Mouse (Mus musculus) myocyte (in vitro differentiated cells): ENCODE data around the gene Olfr552. TPM values are rescaled to one million over a fixed set of nuclear protein-coding genes. Genes with fewer than 3 reads are reported as not detected.

Experiments used
- H3K27me3 ChIP-seq: one replicate; pipeline ENCODE4 v1.6.1; 2011; ENCODE audit not compliant: control insufficient read depth, insufficient read depth, insufficient read length
- H3K36me3 ChIP-seq: one replicate; pipeline ENCODE4 v1.6.1; 2011; ENCODE audit not compliant: control insufficient read depth, insufficient read depth
- H3K4me2 ChIP-seq: one replicate; pipeline ENCODE4 v1.6.1; 2011; ENCODE audit warnings: low read depth, control low read depth
- H3K4me3 ChIP-seq: one replicate; pipeline ENCODE4 v1.5.1; 2011; ENCODE audit warnings: mild to moderate bottlenecking, control low read depth, moderate library complexity
- H3K79me2 ChIP-seq: one replicate; pipeline ENCODE4 v1.6.1; 2011; ENCODE audit not compliant: control insufficient read depth, insufficient read depth
- H3ac ChIP-seq: one replicate; pipeline ENCODE4 v1.6.1; 2011; ENCODE audit not compliant: control insufficient read depth, insufficient read length
- CEBPB ChIP-seq: IDR thresholded peaks from 2 replicates; pipeline ENCODE4 v1.6.1; 2011; ENCODE audit warnings: mild to moderate bottlenecking, moderate library complexity; ENCODE audit not compliant: poor library complexity, insufficient read depth, severe bottlenecking
- E2F4 ChIP-seq: IDR thresholded peaks from one replicate; pipeline ENCODE4 v1.6.1; 2011; ENCODE audit warnings: mild to moderate bottlenecking, control low read depth, moderate library complexity; ENCODE audit not compliant: insufficient read depth
- MAX ChIP-seq: IDR thresholded peaks from one replicate; pipeline ENCODE4 v1.6.1; 2011; ENCODE audit warnings: low read depth, mild to moderate bottlenecking, control low read depth
- MYOD1 ChIP-seq, 3 experiments: IDR thresholded peaks; one replicate each; pipeline ENCODE4 v1.6.1; 2011; ENCODE audit warnings: control low read depth in 2 of 3, low read depth in 2 of 3, mild to moderate bottlenecking in 2 of 3, moderate library complexity in 1 of 3; ENCODE audit not compliant: insufficient read length in 2 of 3, control insufficient read depth in 1 of 3
- MYOG ChIP-seq, 3 experiments: IDR thresholded peaks; one replicate each; pipeline ENCODE4 v1.6.1; 2011; ENCODE audit warnings: control low read depth in 2 of 3, low read depth in 2 of 3, mild to moderate bottlenecking in 2 of 3; ENCODE audit not compliant: insufficient read length in 2 of 3, control insufficient read depth in 1 of 3, insufficient read depth in 1 of 3
- POLR2A ChIP-seq: IDR thresholded peaks from one replicate; pipeline ENCODE4 v1.6.1; 2011; ENCODE audit warnings: low read depth, mild to moderate bottlenecking, control low read depth, moderate library complexity; ENCODE audit not compliant: insufficient read length
- POLR2AphosphoS2 ChIP-seq: IDR thresholded peaks from one replicate; pipeline ENCODE4 v1.6.1; 2011; ENCODE audit warnings: low read depth, control low read depth; ENCODE audit not compliant: insufficient read length
- REST ChIP-seq: IDR thresholded peaks from one replicate; pipeline ENCODE4 v1.6.1; 2011; ENCODE audit warnings: mild to moderate bottlenecking, control low read depth, moderate library complexity; ENCODE audit not compliant: insufficient read depth, insufficient read length
- SRF ChIP-seq: IDR thresholded peaks from one replicate; pipeline ENCODE4 v1.6.1; 2011; ENCODE audit warnings: low read depth; ENCODE audit not compliant: control insufficient read depth, insufficient read length
- TCF12 ChIP-seq: IDR thresholded peaks from one replicate; pipeline ENCODE4 v1.6.1; 2011; ENCODE audit warnings: mild to moderate bottlenecking, control low read depth; ENCODE audit not compliant: poor library complexity, insufficient read depth, severe bottlenecking
- TCF3 ChIP-seq: IDR thresholded peaks from one replicate; pipeline ENCODE4 v1.6.1; 2011; ENCODE audit warnings: low read depth, control low read depth; ENCODE audit not compliant: insufficient read length
- USF1 ChIP-seq: IDR thresholded peaks from one replicate; pipeline ENCODE4 v1.6.1; 2011; ENCODE audit warnings: low read depth, mild to moderate bottlenecking, control low read depth, moderate library complexity
- polyA plus RNA-seq: library from polyadenylated mRNA; unstranded; fragments of >200 nt; fragmentation: generic; extraction: Trizol; gene quantifications from one replicate; pipeline ENCODE4 v1.2.1, GENCODE M21; 2012; ENCODE audit warnings: missing spikeins

Olfr552 gene
- polyA plus RNA-seq, result not detected

GRCm38 (mm10) chr7:102597378-102598031 lies at the start of gene Olfr552:
Gene Olfr552, plus strand, starts transcription at chr7:102597770.
- Histone ChIP-seq H3K4me2 (no peak within 1 kb of the TSS), H3K36me3 (no peaks in the 10 kb centered on the region), H3ac (no peak within 1 kb of the TSS), H3K27me3 (no peaks in the 10 kb centered on the region), H3K4me3 (no peak within 1 kb of the TSS), H3K79me2 (no peaks in the 10 kb centered on the region)
- TF ChIP-seq USF1 (no peak), TCF3 (no peak), TCF12 (no peak), REST (no peak), MAX (no peak), MYOG (IDR thresholded peaks at IDR 0.05; ENCODE audit: control insufficient read depth in 1 of 3, insufficient read depth in 1 of 3, insufficient read length in 2 of 3, low read depth in 2 of 3) (no peak), POLR2A (no peak), MYOD1 (IDR thresholded peaks at IDR 0.05; ENCODE audit: control insufficient read depth in 1 of 3, insufficient read length in 2 of 3, low read depth in 2 of 3) (no peak), E2F4 (no peak), CEBPB (no peak), POLR2AphosphoS2 (no peak), SRF (no peak)

DNA sequence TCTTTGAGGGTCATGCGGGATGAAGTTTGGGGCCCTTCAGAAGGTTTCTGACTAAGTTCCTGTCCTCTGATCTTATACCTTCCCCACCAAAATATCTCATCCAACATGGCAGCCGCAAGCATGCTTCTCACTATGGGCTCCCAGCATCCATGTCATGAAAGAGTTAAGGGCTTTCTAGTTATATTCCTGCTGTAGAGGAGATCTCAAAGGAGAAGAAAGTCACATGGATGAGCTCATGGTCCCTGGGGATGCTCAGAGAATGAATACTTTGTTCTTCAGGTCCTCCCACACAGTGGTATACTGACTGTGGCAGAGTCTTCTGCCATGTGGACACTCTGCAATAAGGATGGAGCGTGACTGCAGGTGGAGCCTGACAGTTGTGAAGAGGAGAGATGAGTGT lies 48.0 kb upstream of the Olfr552 start, which contains the start of gene Olfr549:
Gene Olfr549 (plus strand): TSS at position 301 of the 400 bp plus-strand sequence.
- Histone ChIP-seq H3ac (no peak within 1 kb of the TSS), H3K4me3 (no peak within 1 kb of the TSS), H3K27me3 (no peaks in the 10 kb centered on the region), H3K4me2 (no peak within 1 kb of the TSS), H3K36me3 (no peaks in the 10 kb centered on the region), H3K79me2 (no peaks in the 10 kb centered on the region)
- no peak for TF ChIP-seq POLR2A
- no peak for TF ChIP-seq MAX
- no peak for TF ChIP-seq USF1
- no peak for TF ChIP-seq E2F4
- TF ChIP-seq MYOD1 (IDR thresholded peaks at IDR 0.05; ENCODE audit: control insufficient read depth in 1 of 3, insufficient read length in 2 of 3, low read depth in 2 of 3), result no peak
- TF ChIP-seq TCF12, result no peak

GRCm38 (mm10) chr7:102553279-102553678 lies 44.3 kb upstream of the Olfr552 start:
- no peak overlapping the region for H3ac ChIP-seq

GRCm38 (mm10) chr7:102564999-102565997 lies 32.3 kb upstream of the Olfr552 start, which contains the start of gene Trim21:
Gene Trim21, minus strand, starts transcription at chr7:102565486.
- no peak for TF ChIP-seq E2F4
- TF ChIP-seq MYOG (IDR thresholded peaks at IDR 0.05; ENCODE audit: control insufficient read depth in 1 of 3, insufficient read depth in 1 of 3, insufficient read length in 2 of 3, low read depth in 2 of 3), result no peak
- no peak for TF ChIP-seq TCF3
- TF ChIP-seq POLR2A, result no peak
- no peak for TF ChIP-seq MAX
- TF ChIP-seq SRF, result no peak
- no peak for TF ChIP-seq POLR2AphosphoS2
- TF ChIP-seq MYOD1 (IDR thresholded peaks at IDR 0.05; ENCODE audit: control insufficient read depth in 1 of 3, insufficient read length in 2 of 3, low read depth in 2 of 3), result no peak
- no peak for TF ChIP-seq TCF12
- no peak for TF ChIP-seq CEBPB
- no peak for TF ChIP-seq USF1
- no peak for TF ChIP-seq REST
- Histone ChIP-seq H3K4me2 (peak within 1 kb of the TSS; percentile 90), H3K36me3 (no peaks in the 10 kb centered on the region), H3K79me2 (no peaks in the 10 kb centered on the region), H3ac (no peak within 1 kb of the TSS), H3K4me3 (peak within 1 kb of the TSS; percentile 26), H3K27me3 (no peaks in the 10 kb centered on the region)

More at GRCm38 (mm10) chr7:102553279-102553678, 44.3 kb upstream of the Olfr552 start:
- H3K4me2 ChIP-seq, result no peak overlapping the region
- no peak overlapping the region for H3K4me3 ChIP-seq
- no peaks in the 10 kb centered on the region for H3K27me3 ChIP-seq
- no peak for TF ChIP-seq MAX
- TF ChIP-seq REST, result no peak
- no peak for TF ChIP-seq TCF12
- TF ChIP-seq MYOD1 (IDR thresholded peaks at IDR 0.05; ENCODE audit: control insufficient read depth in 1 of 3, insufficient read length in 2 of 3, low read depth in 2 of 3), result no peak
- TF ChIP-seq SRF, result no peak
- H3K79me2 ChIP-seq, result no peaks in the 10 kb centered on the region
- no peaks in the 10 kb centered on the region for H3K36me3 ChIP-seq
